Mouse (Mus musculus) mature B cell (primary cell): ENCODE results near the gene Actl10.

Experiments
- in situ Hi-C: fragments of 300-500 bp; cut with MboI; formaldehyde crosslinking; loops from 2 replicates; pipeline ENCODE4 v1.14.3; 2019

Gene Actl10

DNA sequence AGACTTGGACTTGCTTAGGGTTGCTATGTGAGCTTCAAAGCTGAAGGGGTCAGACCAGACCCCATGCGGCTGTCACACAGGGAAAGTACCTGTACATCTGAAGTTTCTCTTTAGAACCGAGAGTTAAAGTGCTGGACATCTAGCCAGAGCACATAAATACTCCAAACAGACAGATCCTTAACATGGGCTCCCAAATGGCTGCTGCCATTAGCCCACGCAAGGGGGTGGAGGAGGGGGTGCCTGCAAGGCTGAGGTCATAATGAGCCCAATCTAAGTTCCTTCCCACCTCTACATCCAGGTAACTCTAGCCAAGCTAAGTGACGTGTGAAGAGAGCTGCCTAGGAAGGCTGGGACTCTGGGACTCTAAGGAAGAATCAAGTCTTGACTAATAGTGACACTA is at the start of gene Actl10:
Actl10 (plus strand) TSS at position 301 of the 400 bp plus-strand sequence.
- in situ Hi-C loops: no loop called here

- in situ Hi-C loops: no loop called here
These were observed 44.5 kb upstream of the Actl10 start for GRCm38 (mm10) chr2:154507076-154507475.

- in situ Hi-C loops: no loop called here
These were observed 43.9 kb upstream of the Actl10 start for GRCm38 (mm10) chr2:154507566-154508283.

DNA sequence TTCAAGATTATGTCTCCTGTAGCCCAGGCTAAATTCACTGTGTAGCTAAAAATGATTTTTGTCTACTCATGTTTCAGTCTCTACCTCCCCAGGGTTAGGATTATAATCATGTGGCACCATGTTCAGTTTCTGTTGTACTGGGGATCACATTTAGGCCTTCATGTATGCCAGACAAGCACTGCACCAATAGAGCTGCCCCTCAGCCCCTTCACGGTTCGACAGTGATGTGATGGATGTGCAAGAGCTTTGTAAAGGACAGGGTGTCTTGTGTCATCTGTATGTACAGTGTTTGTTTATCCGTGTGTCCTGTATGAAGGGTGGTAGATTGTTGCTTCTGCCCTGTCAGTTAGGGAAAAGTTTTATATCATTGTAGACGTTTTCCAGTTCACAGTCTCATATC is 43.1 kb upstream of the Actl10 start:
- in situ Hi-C loops: no loop called here

DNA sequence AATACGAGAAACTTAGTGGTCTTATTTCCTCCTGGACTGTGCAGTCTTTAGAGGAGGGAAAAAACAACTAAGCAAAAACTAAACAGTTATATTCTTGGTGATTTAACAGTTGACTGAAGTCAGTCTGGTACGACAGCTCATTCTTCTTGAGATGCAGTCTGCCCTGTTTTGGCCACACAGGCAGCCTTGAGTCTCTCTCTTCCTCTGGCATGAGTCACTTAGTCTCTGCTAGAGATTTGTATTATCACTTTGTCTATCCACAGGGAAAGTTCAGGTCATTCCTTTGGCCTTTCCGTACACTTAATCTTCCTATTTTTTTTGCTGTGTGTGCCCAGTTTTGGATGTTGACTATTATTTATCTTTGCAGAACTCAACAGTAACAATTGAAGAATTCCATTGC is 41.4 kb upstream of the Actl10 start:
- in situ Hi-C loops: no loop called here

GRCm38 (mm10) chr2:154516944-154517343 is 34.6 kb upstream of the Actl10 start:
- in situ Hi-C loops: no loop called here

- in situ Hi-C loops: no loop called here
These were observed 34.2 kb upstream of the Actl10 start for GRCm38 (mm10) chr2:154517424-154517823.

- in situ Hi-C loops: no loop called here
These were observed 30.1 kb upstream of the Actl10 start for GRCm38 (mm10) chr2:154521449-154521848.

DNA sequence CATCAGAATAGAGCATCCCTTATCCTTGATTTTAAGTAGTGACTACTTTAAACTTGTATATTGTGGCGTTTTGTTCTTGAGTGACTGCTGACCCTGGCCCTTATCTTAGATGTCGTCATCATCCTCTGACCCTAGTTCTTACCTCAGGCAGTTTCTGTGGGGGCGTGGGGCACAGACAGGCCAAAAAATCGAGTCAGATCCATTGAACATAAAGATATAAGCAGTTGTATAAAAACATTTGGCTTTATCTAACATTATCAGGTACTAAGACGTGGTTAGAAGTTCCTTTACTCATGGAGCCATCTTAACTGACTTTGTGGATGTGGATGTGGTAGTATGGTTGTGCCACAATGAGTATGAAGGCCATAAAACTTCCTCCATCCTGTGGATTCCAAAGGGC is 29.2 kb upstream of the Actl10 start:
- in situ Hi-C loops: no loop called here

GRCm38 (mm10) chr2:154525285-154525684 is 26.3 kb upstream of the Actl10 start:
- in situ Hi-C loops: no loop called here

DNA sequence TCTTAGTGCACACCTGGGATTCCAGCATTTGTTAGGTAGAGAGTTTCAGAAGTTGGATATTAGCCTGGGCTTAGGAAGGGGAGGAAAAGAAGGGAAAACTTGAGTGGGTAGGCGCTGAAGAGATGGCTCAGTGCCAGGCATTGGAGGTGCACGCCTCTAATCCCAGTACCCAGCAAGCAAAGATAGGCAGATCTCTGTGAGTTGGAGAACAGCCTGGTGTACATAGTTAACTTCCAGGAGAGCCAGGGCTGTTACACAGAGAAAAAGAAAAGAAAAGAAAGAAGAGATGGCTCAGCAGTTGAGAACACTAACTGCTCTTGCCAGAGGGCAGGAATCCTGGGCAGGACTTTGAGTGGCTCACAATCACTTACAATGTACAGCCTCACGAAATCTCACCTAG is 25.0 kb upstream of the Actl10 start:
- in situ Hi-C loops: no loop called here

- in situ Hi-C loops: no loop called here
These were observed 18.7 kb upstream of the Actl10 start for GRCm38 (mm10) chr2:154532888-154533287.

- in situ Hi-C loops: no loop called here
These were observed 16.8 kb upstream of the Actl10 start for GRCm38 (mm10) chr2:154534704-154535270.

- in situ Hi-C loops: no loop called here
These were observed 13.3 kb upstream of the Actl10 start for GRCm38 (mm10) chr2:154538310-154538709.

GRCm38 (mm10) chr2:154538710-154539109 is 12.9 kb upstream of the Actl10 start:
- in situ Hi-C loops: no loop called here

DNA sequence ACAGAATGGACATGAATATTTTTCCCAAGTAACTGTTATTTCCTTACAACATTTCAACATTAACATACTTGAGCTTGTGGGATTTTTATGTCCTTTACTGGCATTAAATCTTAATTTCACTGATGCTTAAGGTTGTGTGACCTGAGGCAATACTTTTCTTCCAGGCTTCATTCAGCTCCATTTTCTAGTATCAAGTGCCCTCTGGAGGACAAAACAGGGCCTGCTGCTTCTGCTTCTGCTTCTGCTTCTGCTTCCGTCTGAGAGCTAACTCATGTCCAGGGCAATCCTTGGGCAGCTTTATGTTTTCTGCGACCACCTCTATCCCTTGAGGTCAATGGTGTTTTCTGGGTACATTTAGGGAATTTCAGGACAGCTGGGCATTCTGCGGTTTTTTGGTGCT is 11.9 kb upstream of the Actl10 start:
- in situ Hi-C loops: no loop called here

- in situ Hi-C loops: no loop called here
These were observed 9.9 kb upstream of the Actl10 start for GRCm38 (mm10) chr2:154541630-154542029.

GRCm38 (mm10) chr2:154543567-154544347 is 7.8 kb upstream of the Actl10 start:
- in situ Hi-C loops: no loop called here

DNA sequence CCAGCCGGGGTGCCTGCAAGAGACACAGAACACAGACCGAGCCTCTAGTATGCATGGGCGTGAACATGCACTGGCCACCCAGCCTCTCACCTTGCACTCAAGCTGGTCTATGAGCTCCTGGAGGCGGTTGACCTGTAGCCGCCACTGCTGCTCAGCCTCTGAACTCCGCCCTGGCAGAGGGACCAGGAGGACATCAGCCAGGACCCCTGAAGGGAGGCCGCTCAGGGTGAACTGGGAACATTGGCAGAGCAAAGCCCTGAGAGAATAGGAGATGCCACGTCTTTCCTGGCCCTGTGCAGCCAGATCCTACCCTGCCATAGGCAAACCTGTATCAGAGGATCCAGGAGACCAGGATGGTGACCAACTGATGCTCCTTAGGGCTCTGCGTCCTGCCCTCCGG is 4.9 kb upstream of the Actl10 start, which contains the start of gene 1700003F12Rik:
1700003F12Rik (plus strand) TSS at position 375 of the 400 bp plus-strand sequence.
- in situ Hi-C loops: no loop called here

DNA sequence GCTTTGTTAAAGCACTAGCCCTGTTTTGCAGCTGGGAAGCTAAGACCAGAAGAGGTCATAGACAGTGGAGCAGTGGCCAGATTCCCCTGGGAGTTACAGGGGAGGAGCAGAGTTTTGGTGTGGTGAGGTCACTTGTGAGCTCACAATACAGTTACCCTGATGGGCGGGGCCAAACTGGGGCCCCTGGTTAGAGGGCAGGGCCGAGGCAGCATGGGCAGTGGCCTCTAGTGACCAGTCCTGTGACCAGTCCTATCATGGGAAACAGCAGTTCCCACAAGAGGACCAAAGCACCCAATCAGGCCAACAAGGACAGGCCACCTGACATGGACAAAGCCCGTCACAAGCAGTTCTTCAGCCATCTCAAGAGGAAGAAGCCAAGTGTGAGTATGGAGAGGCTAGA is 2.9 kb upstream of the Actl10 start:
- in situ Hi-C loops: no loop called here

- in situ Hi-C loops: no loop called here
These were observed 2.3 kb upstream of the Actl10 start for GRCm38 (mm10) chr2:154549127-154549885.

DNA sequence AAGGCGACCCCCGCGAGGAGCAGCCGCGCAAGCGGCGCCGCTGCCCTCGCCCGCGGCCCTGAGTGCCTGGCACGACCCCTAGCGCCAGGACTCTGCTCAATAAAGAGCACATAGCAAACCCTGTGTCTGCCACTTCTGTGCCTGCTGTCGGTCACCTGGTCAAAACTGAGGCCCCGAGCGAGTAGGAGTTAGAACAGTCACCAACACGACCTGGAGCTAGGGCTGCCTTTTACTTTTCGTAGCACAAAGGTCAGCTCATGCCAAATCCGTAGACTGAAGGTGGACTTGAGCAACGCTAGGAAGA is 1.7 kb upstream of the Actl10 start:
- in situ Hi-C loops: no loop called here
